Mouse (Mus musculus) forebrain, embryonic 16.5 days (tissue): ENCODE measurements around the gene Tanc2. TPM values are rescaled to one million over a fixed set of nuclear protein-coding genes. Genes with fewer than 3 reads are reported as not detected.

Experiments used
- ATAC-seq: fragments of 200-750 bp; cut with Nextera tagmentation; 2 replicates; pipeline ENCODE4 v1.8.0; 2017; ENCODE audit warnings: mild to moderate bottlenecking, moderate library complexity
- H3K27ac ChIP-seq: fragments of 300-500 bp; sonication (generic); 2 replicates; pipeline ENCODE4 v1.5.1; 2014; ENCODE audit warnings: low read length, control low read depth
- H3K27me3 ChIP-seq: fragments of 300-500 bp; sonication (generic); replicated peaks from 2 replicates; pipeline ENCODE4 v1.6.1; 2014; ENCODE audit warnings: low read length; ENCODE audit not compliant: control insufficient read depth, insufficient read depth
- H3K36me3 ChIP-seq: fragments of 300-500 bp; sonication (generic); 2 replicates; pipeline ENCODE4 v1.6.1; 2014; ENCODE audit not compliant: control insufficient read depth, insufficient read depth
- H3K4me1 ChIP-seq: fragments of 300-500 bp; sonication (generic); replicated peaks from 2 replicates; pipeline ENCODE4 v1.6.1; 2014; ENCODE audit warnings: low read length; ENCODE audit not compliant: control insufficient read depth, insufficient read depth
- H3K4me2 ChIP-seq: fragments of 300-500 bp; sonication (generic); 2 replicates; pipeline ENCODE4 v1.6.1; 2014; ENCODE audit warnings: mild to moderate bottlenecking, low read length, control low read depth
- H3K4me3 ChIP-seq: fragments of 300-500 bp; sonication (generic); replicated peaks from 2 replicates; pipeline ENCODE4 v1.5.1; 2014; ENCODE audit warnings: mild to moderate bottlenecking, low read length, control low read depth
- H3K9ac ChIP-seq: fragments of 300-500 bp; sonication (generic); replicated peaks from 2 replicates; pipeline ENCODE4 v1.6.1; 2014; ENCODE audit warnings: low read depth, low read length, control low read depth
- H3K9me3 ChIP-seq: fragments of 300-500 bp; sonication (generic); 2 replicates; pipeline ENCODE4 v1.6.1; 2016; ENCODE audit warnings: low read length; ENCODE audit not compliant: control insufficient read depth
- WGBS: fragments of 180-500 bp; shearing (Covaris S2); extraction: QIAGEN DNeasy Blood & Tissue Kit; methylation state at CpG from one replicate; pipeline ENCODE4 v1.1.7; 2014; 5-methylcytosine and 5-hydroxymethylcytosine counted together
- polyA plus RNA-seq: library from polyadenylated mRNA; unstranded; fragments of >200 nt; fragmentation: Nextera tagmentation; extraction: Ambion mirVana; gene quantifications from 2 replicates; pipeline ENCODE4 v1.2.1, GENCODE M21; 2015

Gene Tanc2
- polyA plus RNA-seq, 1 experiment from 2014 or later: 49.8 TPM

- no peak overlapping the region for H3K4me2 ChIP-seq
Observed at GRCm38 (mm10) chr11:105907381-105907780, 317.6 kb downstream of the Tanc2 start.

GRCm38 (mm10) chr11:105908926-105909325, 319.1 kb downstream of the Tanc2 start:
- H3K36me3 ChIP-seq: peaks cover 11% of the 10 kb centered on the region; the same call in 1 of the 2 replicates
- no peaks in the 10 kb centered on the region for H3K9me3 ChIP-seq
- H3K4me2 ChIP-seq: no peak overlapping the region
- no peak overlapping the region for H3K4me3 ChIP-seq
- 90% methylated on average over 8 of the region's 8 CpGs for WGBS
- H3K4me1 ChIP-seq: no peaks in the 10 kb centered on the region
- no peak overlapping the region for H3K27ac ChIP-seq
- H3K9ac ChIP-seq: no peak overlapping the region
- H3K27me3 ChIP-seq: no peaks in the 10 kb centered on the region
- no peak for ATAC-seq

More at GRCm38 (mm10) chr11:105907381-105907780, 317.6 kb downstream of the Tanc2 start:
- no peak overlapping the region for H3K27ac ChIP-seq
- H3K36me3 ChIP-seq: 0 out of 2 replicates have a peak, but pooled peaks cover 7% of the 10 kb centered on the region
- H3K4me1 ChIP-seq: no peaks in the 10 kb centered on the region
- WGBS: 83% methylated on average over 1 of the region's 1 CpGs
- H3K4me3 ChIP-seq: no peak overlapping the region
- no peak for ATAC-seq
- H3K9ac ChIP-seq: no peak overlapping the region
- H3K9me3 ChIP-seq: no peaks in the 10 kb centered on the region
- no peaks in the 10 kb centered on the region for H3K27me3 ChIP-seq

- WGBS: 70% methylated on average over 2 of the region's 2 CpGs
- no peak overlapping the region for H3K4me3 ChIP-seq
- no peak for ATAC-seq
- H3K9me3 ChIP-seq: no peaks in the 10 kb centered on the region
- H3K4me1 ChIP-seq: no peaks in the 10 kb centered on the region
- H3K36me3 ChIP-seq: peaks cover 11% of the 10 kb centered on the region
- H3K9ac ChIP-seq: no peak overlapping the region
- H3K27me3 ChIP-seq: no peaks in the 10 kb centered on the region
- H3K4me2 ChIP-seq: no peak overlapping the region
- no peak overlapping the region for H3K27ac ChIP-seq
Observed at GRCm38 (mm10) chr11:105909617-105910016, 319.8 kb downstream of the Tanc2 start.

- no peak overlapping the region for H3K4me2 ChIP-seq
- ATAC-seq: peak; percentile 28; the same call in 1 of the 2 replicates
- H3K4me3 ChIP-seq: no peak overlapping the region
- H3K36me3 ChIP-seq: peaks cover 14% of the 10 kb centered on the region
- H3K27me3 ChIP-seq: no peaks in the 10 kb centered on the region
- H3K27ac ChIP-seq: no peak overlapping the region
- no peaks in the 10 kb centered on the region for H3K9me3 ChIP-seq
- no peaks in the 10 kb centered on the region for H3K4me1 ChIP-seq
- no peak overlapping the region for H3K9ac ChIP-seq
Observed at GRCm38 (mm10) chr11:105911149-105911548, 321.4 kb downstream of the Tanc2 start.

- H3K36me3 ChIP-seq: peaks cover 14% of the 10 kb centered on the region
- WGBS: 32% methylated on average over 4 of the region's 4 CpGs
Observed at GRCm38 (mm10) chr11:105911592-105912375, 322.0 kb downstream of the Tanc2 start.

GRCm38 (mm10) chr11:105913580-105913979, 323.8 kb downstream of the Tanc2 start:
- no peak overlapping the region for H3K4me2 ChIP-seq
- peaks cover 17% of the 10 kb centered on the region for H3K36me3 ChIP-seq
- no peaks in the 10 kb centered on the region for H3K9me3 ChIP-seq
- no peak overlapping the region for H3K4me3 ChIP-seq
- no peak for ATAC-seq
- H3K27ac ChIP-seq: no peak overlapping the region
- no peaks in the 10 kb centered on the region for H3K27me3 ChIP-seq
- 65% methylated on average over 5 of the region's 5 CpGs for WGBS
- no peak overlapping the region for H3K9ac ChIP-seq
- H3K4me1 ChIP-seq: no peaks in the 10 kb centered on the region

More at GRCm38 (mm10) chr11:105911592-105912375, 322.0 kb downstream of the Tanc2 start:
- no peaks in the 10 kb centered on the region for H3K27me3 ChIP-seq
- no peak overlapping the region for H3K9ac ChIP-seq
- no peaks in the 10 kb centered on the region for H3K9me3 ChIP-seq
- H3K27ac ChIP-seq: no peak overlapping the region
- no peak overlapping the region for H3K4me3 ChIP-seq
- no peaks in the 10 kb centered on the region for H3K4me1 ChIP-seq
- H3K4me2 ChIP-seq: no peak overlapping the region
- peak; percentile 70 for ATAC-seq

- H3K36me3 ChIP-seq: peaks cover 23% of the 10 kb centered on the region
Observed at GRCm38 (mm10) chr11:105920098-105920785, 330.5 kb downstream of the Tanc2 start.

GRCm38 (mm10) chr11:105920836-105921235, 331.1 kb downstream of the Tanc2 start:
- H3K9me3 ChIP-seq: no peaks in the 10 kb centered on the region
- no peak overlapping the region for H3K4me3 ChIP-seq
- no peak overlapping the region for H3K4me2 ChIP-seq
- WGBS: 94% methylated on average over 2 of the region's 2 CpGs
- ATAC-seq: no peak
- H3K4me1 ChIP-seq: no peaks in the 10 kb centered on the region
- H3K9ac ChIP-seq: no peak overlapping the region
- no peak overlapping the region for H3K27ac ChIP-seq
- H3K27me3 ChIP-seq: no peaks in the 10 kb centered on the region
- peaks cover 23% of the 10 kb centered on the region for H3K36me3 ChIP-seq

More at GRCm38 (mm10) chr11:105920098-105920785, 330.5 kb downstream of the Tanc2 start:
- Histone ChIP-seq H3K27me3 (no peaks in the 10 kb centered on the region), H3K27ac (no peak overlapping the region), H3K4me3 (no peak overlapping the region), H3K4me1 (no peaks in the 10 kb centered on the region), H3K9me3 (no peaks in the 10 kb centered on the region), H3K9ac (no peak overlapping the region), H3K4me2 (no peak overlapping the region)
- WGBS: 83% methylated on average over 3 of the region's 3 CpGs
- ATAC-seq: no peak

- no peaks in the 10 kb centered on the region for H3K9me3 ChIP-seq
- WGBS: 92% methylated on average over 5 of the region's 5 CpGs
Observed at GRCm38 (mm10) chr11:105921275-105921674, 331.5 kb downstream of the Tanc2 start.

More at GRCm38 (mm10) chr11:105921275-105921674, 331.5 kb downstream of the Tanc2 start:
- Histone ChIP-seq H3K36me3 (peaks cover 20% of the 10 kb centered on the region), H3K9ac (no peak overlapping the region), H3K4me3 (no peak overlapping the region), H3K4me2 (no peak overlapping the region), H3K4me1 (no peaks in the 10 kb centered on the region), H3K27ac (no peak overlapping the region), H3K27me3 (no peaks in the 10 kb centered on the region)
- ATAC-seq: no peak
